Mouse (Mus musculus) liver, adult 2 months (tissue): ENCODE data around the gene Sgk2.

ENCODE experiments used
- CTCF ChIP-seq: fragments of 200-500 bp; IDR thresholded peaks from 2 replicates; pipeline ENCODE4 v1.5.1; 2011; ENCODE audit warnings: low read depth, low read length, control low read depth
- POLR2A ChIP-seq: fragments of 200-500 bp; IDR thresholded peaks from 2 replicates; pipeline ENCODE4 v1.6.1; 2011; ENCODE audit warnings: low read length, control low read depth; ENCODE audit not compliant: insufficient read depth; ENCODE audit errors: extremely low read depth

DNA sequence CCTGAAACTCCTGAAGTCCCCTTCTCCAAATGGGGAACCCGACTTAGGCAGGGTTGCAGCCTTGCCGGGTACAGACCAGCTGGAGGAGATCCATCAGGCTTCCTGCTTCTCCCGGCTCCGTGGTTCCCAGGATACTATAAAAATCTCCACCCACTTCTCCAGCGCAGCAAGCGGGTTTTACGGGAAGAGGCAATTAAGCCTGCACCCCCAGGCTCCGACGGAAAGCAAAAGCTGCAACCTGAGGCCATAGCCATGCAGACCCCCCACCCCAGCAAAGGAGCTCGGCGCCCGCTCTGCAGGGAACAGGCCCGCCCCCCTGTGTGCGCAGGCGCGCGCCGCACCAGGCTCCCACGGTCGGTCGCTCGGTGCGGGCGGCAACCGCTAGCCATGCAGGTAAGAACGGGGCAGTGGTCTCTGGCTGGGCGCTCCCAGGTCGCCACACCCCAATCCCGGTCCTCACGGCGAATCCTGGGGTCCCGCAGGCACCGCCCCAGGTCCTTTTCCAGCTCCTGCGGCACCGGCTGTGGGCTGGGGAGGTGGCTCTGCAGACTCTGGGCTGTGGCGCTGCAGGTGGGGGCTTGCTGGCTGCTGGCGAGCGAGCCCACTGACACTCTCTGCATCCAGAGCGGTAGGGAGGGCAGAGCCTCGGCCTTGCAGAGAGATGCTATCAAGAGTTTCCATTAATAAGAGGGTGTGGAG, 43.8 kb upstream of the Sgk2 start, which contains the start of gene L3mbtl1:
- TF ChIP-seq CTCF (no peak), POLR2A (no peak)
